Mouse (Mus musculus) lung, adult 18-20 months (tissue): ENCODE results near the gene Elfn1.

ENCODE experiments used
- DNase-seq, 2 experiments: peaks; one replicate each; pipeline ENCODE4 v3.0.0; 2022; ENCODE audit warnings: mixed read lengths in 2 of 2

Gene Elfn1

GRCm38 (mm10) chr5:139912121-139912771, 4.5 kb downstream of the Elfn1 start:
- DNase-seq, result peak in 1 of 2 experiments; percentile 37

- DNase-seq, result no peak
These were observed 13.9 kb downstream of the Elfn1 start for GRCm38 (mm10) chr5:139921666-139922065.

- DNase-seq, result no peak
These were observed 16.1 kb downstream of the Elfn1 start for GRCm38 (mm10) chr5:139923867-139924266.

GRCm38 (mm10) chr5:139930102-139930501, 22.4 kb downstream of the Elfn1 start:
- DNase-seq, result no peak

DNA sequence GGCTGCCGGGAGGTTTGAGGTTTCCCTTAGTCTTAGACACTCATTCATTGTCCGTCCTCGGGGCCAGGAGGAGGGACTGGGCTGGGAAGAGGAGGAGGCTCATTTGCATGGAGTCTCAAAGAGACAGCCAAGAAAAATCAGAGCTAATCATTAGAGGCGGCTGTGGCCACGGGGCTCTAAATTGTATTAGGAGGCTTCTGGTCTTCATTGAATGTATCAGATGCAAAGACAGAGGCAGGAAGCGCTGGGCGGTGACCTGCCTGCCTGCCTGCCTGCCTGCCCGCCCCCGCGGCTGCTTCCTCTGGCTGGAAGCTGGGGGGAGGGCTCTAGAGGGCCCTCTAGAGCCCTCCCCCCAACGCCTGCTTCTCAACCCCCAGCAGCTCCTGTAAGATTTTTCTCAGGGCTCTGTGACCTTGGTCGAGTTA, 23.2 kb downstream of the Elfn1 start:
- DNase-seq, result no peak

GRCm38 (mm10) chr5:139931947-139932540, 24.3 kb downstream of the Elfn1 start:
- no peak for DNase-seq

- DNase-seq, result peak; percentile 69 to 80
These were observed 25.0 kb downstream of the Elfn1 start for GRCm38 (mm10) chr5:139932595-139933271.

GRCm38 (mm10) chr5:139933476-139933875, 25.7 kb downstream of the Elfn1 start:
- peak; percentile 71 to 76 for DNase-seq

DNA sequence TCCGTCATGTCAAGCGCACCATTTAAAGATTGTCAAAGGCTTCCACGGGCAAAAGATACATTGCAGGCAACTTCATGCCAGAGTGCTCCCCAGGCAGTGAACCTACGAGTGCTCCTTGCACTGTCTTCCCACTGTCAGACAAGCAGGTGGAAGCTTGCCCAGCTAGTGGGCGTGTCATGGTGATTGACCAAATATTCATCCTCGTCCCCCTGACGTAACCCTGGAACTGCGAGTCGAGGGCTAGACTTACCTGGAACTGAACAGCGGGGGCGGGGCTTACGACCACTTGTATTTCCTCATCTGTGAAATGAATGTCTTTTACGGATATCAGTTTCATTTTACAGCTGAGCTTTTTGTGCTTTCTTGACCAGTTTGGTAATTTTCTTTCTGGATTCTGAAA, 28.7 kb downstream of the Elfn1 start:
- peak; percentile 17 to 29 for DNase-seq

DNA sequence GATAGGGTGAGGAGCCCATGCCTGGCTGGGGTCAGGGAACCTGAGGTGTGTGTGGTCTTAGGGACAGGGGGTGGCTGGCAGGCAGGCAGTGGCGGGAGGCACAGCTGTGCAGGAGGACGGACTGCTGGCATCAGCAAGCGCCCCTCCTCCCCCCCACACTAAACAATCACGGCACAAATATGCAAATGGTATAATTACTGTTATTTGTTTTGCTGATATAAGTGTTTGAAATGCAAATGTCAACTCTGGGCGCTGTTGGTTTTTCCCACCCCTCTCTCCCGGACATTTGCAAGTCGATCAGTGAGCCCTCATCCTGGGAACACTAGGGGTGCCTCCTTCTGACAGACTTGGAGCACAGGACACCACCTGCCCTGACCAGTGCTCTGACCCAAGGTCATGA, 37.0 kb downstream of the Elfn1 start:
- DNase-seq, result no peak

GRCm38 (mm10) chr5:139945715-139946364, 38.1 kb downstream of the Elfn1 start:
- no peak for DNase-seq

GRCm38 (mm10) chr5:139947446-139947845, 39.7 kb downstream of the Elfn1 start:
- DNase-seq, result no peak

DNA sequence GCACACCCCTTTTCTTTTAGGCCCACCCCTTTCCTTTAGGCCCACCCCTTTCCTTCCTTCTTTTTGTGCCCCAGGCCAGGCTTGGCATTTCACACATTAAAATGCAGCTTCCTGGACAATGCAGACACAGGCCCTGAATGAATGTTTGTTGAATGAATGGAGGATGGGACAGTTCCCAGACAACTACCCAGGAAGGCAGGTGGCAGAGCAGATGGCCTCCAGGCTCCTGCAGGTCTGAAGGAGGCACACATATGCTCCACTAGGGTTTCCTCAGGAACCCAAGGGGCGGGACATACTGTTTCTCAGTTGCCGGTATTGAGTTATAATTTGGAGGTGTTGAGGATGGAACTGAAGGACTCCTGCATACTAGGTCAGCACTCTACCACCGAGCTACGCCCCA, 40.8 kb downstream of the Elfn1 start:
- DNase-seq, result no peak

DNA sequence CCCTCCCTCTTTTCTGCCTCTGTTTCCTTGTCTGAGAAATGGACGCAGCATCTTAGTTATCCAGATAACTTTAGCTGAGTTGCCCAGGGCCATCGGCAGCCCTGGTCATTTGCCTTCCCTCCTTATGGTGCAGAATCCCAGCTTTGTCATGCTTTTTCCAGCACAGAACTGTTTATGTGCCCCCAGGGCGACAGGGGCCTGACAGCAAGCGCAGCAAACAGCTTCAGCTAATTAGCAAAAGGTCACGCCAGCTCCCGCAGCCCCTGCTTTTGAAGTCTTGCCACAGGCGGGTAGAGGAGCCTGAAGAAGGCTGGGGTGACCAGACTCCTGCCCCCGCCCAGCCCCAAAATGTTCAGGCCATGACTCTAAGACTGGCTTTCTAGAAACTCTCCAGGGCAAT, 41.6 kb downstream of the Elfn1 start:
- DNase-seq, result no peak

- no peak for DNase-seq
These were observed 42.3 kb downstream of the Elfn1 start for GRCm38 (mm10) chr5:139949975-139950578.

DNA sequence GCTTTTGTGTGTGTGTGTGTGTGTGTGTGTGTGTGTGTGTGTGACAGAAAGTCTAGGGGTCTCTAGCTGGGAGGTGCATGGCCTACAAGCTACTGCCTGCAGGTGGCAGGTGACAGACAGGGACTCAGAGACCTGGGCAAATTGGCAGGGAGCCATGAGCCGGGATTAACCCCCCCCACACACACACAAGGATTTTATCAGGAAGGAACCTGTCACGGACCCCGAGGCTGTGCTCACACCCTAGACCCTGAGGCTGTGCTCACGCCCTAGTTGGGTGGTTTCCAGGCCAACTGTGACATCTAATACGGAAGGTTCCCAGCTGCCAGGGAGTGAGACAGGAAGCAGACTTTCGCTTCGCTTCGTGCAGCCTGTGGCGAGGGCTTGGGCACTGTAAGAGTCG, 49.1 kb downstream of the Elfn1 start:
- DNase-seq, result peak; percentile 11 to 39

DNA sequence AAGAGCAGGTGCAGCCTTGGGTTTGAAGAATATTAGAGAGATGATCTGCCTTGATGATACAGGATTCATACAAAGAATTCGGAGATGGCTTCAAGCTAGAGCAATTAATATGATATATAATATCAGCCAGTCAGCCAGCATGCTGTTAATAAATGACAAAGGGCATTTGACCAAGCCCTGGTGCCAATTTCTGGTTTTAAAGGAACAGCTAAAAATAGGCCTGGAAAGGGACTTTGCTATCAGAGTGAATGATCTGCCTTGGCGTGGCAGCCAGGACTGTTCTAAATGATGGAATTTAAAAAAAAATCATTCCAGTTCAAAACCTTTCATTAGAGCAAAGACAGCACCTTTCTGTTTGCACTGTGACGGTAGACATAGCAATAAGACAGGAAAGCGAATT, 52.0 kb downstream of the Elfn1 start:
- no peak for DNase-seq

GRCm38 (mm10) chr5:139964391-139964790, 56.6 kb downstream of the Elfn1 start:
- no peak for DNase-seq

DNA sequence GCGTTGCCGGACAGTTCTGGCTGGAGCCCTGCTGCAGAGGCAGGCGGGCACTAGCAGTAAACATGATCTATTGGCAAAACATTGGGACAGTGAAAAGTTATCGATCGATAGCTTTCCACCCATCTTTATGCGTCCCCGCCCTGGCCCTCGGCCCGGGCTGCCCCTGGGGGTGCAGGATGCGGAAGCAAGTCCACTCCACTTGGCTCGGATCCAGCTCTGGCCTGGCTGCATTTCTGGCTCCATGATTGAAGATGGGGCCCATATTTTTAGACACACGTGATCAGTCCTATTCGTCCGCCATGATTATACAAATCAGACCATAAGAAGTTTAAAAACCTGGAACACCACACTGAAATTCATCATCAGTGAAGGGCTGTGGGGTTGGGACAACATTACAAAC, 57.9 kb downstream of the Elfn1 start:
- no peak for DNase-seq

- DNase-seq, result no peak
These were observed 61.6 kb downstream of the Elfn1 start for GRCm38 (mm10) chr5:139969151-139969948.

DNA sequence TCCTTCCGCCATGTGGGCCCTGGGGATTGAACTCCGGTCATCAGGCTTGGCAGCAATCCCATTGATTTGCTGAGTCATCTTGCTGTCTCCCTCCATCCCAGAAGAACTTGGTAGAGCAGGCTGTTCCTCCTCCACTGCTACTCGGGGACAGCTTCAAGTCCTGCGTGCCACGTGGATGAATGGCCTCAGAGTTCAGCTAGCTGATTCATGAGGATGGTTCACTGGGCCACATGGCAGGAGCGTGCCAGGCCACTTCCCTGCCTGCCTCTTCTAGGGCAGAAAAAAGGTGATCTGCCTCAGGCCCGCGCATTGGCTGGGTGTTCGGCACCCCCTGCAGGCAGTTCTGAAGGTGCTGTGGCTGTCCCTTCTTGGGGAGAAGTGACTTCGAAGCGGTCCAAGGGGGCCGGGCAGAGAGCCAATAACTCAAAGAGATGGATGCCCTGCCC, 62.5 kb downstream of the Elfn1 start:
- peak; percentile 20 to 23 for DNase-seq

DNA sequence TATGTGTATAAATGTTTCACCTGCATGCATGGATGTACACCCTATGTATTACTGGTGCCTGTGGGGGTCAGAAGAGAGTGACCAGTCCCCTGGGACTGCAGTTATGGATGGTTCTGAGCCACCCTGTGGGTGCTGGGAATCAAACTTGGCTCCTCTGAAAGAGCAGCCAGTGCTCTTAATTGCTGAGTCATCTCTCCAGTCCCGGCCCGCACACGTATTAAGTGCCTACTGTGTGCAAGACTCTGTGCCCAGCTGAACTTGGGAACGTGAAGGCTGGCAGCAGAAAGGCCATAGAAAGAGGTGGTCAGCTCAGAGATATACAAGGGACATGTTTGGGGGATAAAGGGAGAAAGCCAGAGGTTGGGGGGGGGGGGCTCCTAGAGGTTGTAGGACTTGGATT, 68.8 kb downstream of the Elfn1 start:
- DNase-seq, result no peak
